Mouse (Mus musculus): ENCODE measurements around the gene Pitpnm1.

The Pitpnm1 gene

GRCm38 (mm10) chr19:4068717-4069410, 30.9 kb upstream of the Pitpnm1 start:
- no peak for DNase-seq

GRCm38 (mm10) chr19:4070311-4070710, 29.5 kb upstream of the Pitpnm1 start:
- DNase-seq, result no peak

GRCm38 (mm10) chr19:4070756-4071155, 29.0 kb upstream of the Pitpnm1 start:
- no peak for DNase-seq

- no peak for DNase-seq
Measured at GRCm38 (mm10) chr19:4071406-4071805, 28.4 kb upstream of the Pitpnm1 start.

- DNase-seq, result no peak
Measured at GRCm38 (mm10) chr19:4072706-4073424, 26.9 kb upstream of the Pitpnm1 start.

GRCm38 (mm10) chr19:4075531-4075930, 24.3 kb upstream of the Pitpnm1 start:
- DNase-seq, result no peak

GRCm38 (mm10) chr19:4079594-4079993, 20.2 kb upstream of the Pitpnm1 start:
- DNase-seq, result no peak

GRCm38 (mm10) chr19:4080511-4081009, 19.2 kb upstream of the Pitpnm1 start:
- DNase-seq, result no peak

- DNase-seq, result no peak
Measured at GRCm38 (mm10) chr19:4081394-4081793, 18.4 kb upstream of the Pitpnm1 start, which contains the start of gene Cabp2. Gene Cabp2, plus strand, starts transcription at chr19:4081578.

- DNase-seq, result no peak
Measured at GRCm38 (mm10) chr19:4082219-4082965, 17.4 kb upstream of the Pitpnm1 start.

GRCm38 (mm10) chr19:4083316-4083715, 16.5 kb upstream of the Pitpnm1 start:
- no peak for DNase-seq

- DNase-seq, result no peak
Measured at GRCm38 (mm10) chr19:4083826-4084225, 16.0 kb upstream of the Pitpnm1 start.

GRCm38 (mm10) chr19:4084984-4085383, 14.8 kb upstream of the Pitpnm1 start:
- DNase-seq, result no peak

- no peak for DNase-seq
Measured at GRCm38 (mm10) chr19:4086156-4086555, 13.6 kb upstream of the Pitpnm1 start.

- DNase-seq, result no peak
Measured at GRCm38 (mm10) chr19:4087090-4087489, 12.7 kb upstream of the Pitpnm1 start.

GRCm38 (mm10) chr19:4088146-4088545, 11.7 kb upstream of the Pitpnm1 start:
- DNase-seq, result no peak

GRCm38 (mm10) chr19:4089128-4089527, 10.7 kb upstream of the Pitpnm1 start:
- DNase-seq, result no peak

- DNase-seq, result no peak
Measured at GRCm38 (mm10) chr19:4090446-4090845, 9.4 kb upstream of the Pitpnm1 start.

- DNase-seq, result no peak
Measured at GRCm38 (mm10) chr19:4091383-4091782, 8.4 kb upstream of the Pitpnm1 start.

- no peak for DNase-seq
Measured at GRCm38 (mm10) chr19:4092750-4093149, 7.0 kb upstream of the Pitpnm1 start.

GRCm38 (mm10) chr19:4093772-4094171, 6.0 kb upstream of the Pitpnm1 start:
- no peak for DNase-seq

GRCm38 (mm10) chr19:4094348-4094747, 5.5 kb upstream of the Pitpnm1 start:
- DNase-seq, result no peak

GRCm38 (mm10) chr19:4094774-4095303, 5.0 kb upstream of the Pitpnm1 start:
- no peak for DNase-seq
